ENCODE assay signal across 1 mouse cellular context in the genomic region with DNA sequence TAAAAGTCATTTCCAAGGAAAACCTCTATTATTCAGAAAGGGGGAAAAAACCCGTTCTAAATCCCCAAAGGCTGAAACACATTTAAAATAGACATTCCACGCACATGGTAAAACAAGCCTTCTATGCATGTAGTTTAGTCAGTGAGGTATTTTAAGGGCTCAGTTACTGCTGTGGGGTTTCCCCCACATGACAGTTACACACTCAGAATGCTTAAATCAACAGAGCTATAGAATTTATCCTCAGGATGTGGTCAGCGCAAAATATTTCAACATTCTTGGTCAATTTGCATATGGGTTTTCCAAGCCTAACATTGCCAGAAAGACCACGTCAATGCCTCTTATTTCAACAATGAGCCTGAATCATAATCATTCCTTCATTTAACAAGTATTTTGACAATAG.
A peak's percentile ranks its signal among the peaks of the same experiment; 100 is the strongest.
TF ChIP-seq lines count a peak whose summit lies in the region.

No protein-coding gene starts in this region.

TF ChIP-seq in CH12.LX, 34 proteins besides CTCF, POLR2A, EP300 and RAD21 (continued from another document):
- TF ChIP-seq ETS1 (conservative IDR thresholded peaks at IDR 0.05; ENCODE audit: low read depth, low read length): peak; percentile 75
- TF ChIP-seq JUN (IDR thresholded peaks at IDR 0.05; ENCODE audit: insufficient read depth, low read depth, low read length): peak; percentile 50
- TF ChIP-seq ZC3H11A (IDR thresholded peaks at IDR 0.05; ENCODE audit: low read depth, low read length): no peak
- no peak for TF ChIP-seq KAT2A (IDR thresholded peaks at IDR 0.05; ENCODE audit: insufficient replicate concordance, low read length)
- TF ChIP-seq CHD1 (IDR thresholded peaks at IDR 0.05; ENCODE audit: low read depth, low read length): no peak
- TF ChIP-seq TBP (conservative IDR thresholded peaks at IDR 0.05; ENCODE audit: low read depth, low read length): peak; percentile 38; the same call in 1 of the 2 replicates
- peak; percentile 51 for TF ChIP-seq MXI1 (IDR thresholded peaks at IDR 0.05; ENCODE audit: low read depth, low read length)
- TF ChIP-seq RCOR1 (conservative IDR thresholded peaks at IDR 0.05; ENCODE audit: low read depth, low read length): peak; percentile 65; the same call in 1 of the 2 replicates
- TF ChIP-seq USF1 (IDR thresholded peaks at IDR 0.05; ENCODE audit: low read depth, low read length): no peak
- peak; percentile 70; the same call in 1 of the 2 replicates for TF ChIP-seq SIN3A (IDR thresholded peaks at IDR 0.05; ENCODE audit: low read length)
- TF ChIP-seq MEF2A (IDR thresholded peaks at IDR 0.05; ENCODE audit: borderline replicate concordance, low read depth, low read length): peak; percentile 95
- TF ChIP-seq SMC3 (IDR thresholded peaks at IDR 0.05; ENCODE audit: low read depth, low read length): no peak
- TF ChIP-seq NELFE (IDR thresholded peaks at IDR 0.05; ENCODE audit: low read depth, low read length): no peak
- TF ChIP-seq PAX5 (IDR thresholded peaks at IDR 0.05; ENCODE audit: low read length): no peak
- TF ChIP-seq GABPA (IDR thresholded peaks at IDR 0.05; ENCODE audit: insufficient replicate concordance, low read depth, low read length): no peak
- peak; percentile 42; the same call in 1 of the 2 replicates for TF ChIP-seq TCF12 (IDR thresholded peaks at IDR 0.05; ENCODE audit: low read depth, low read length)
- no peak for TF ChIP-seq ZNF384 (IDR thresholded peaks at IDR 0.05; ENCODE audit: low read depth, low read length)
- TF ChIP-seq MAZ (IDR thresholded peaks at IDR 0.05; ENCODE audit: low read depth, low read length): no peak
- no peak for TF ChIP-seq USF2 (conservative IDR thresholded peaks at IDR 0.05; ENCODE audit: low read depth, low read length)
- 0 out of 2 replicates have a peak, but pooled peaks have one; percentile 27 for TF ChIP-seq MAFK (IDR thresholded peaks at IDR 0.05; ENCODE audit: insufficient replicate concordance, low read length)
- peak; percentile 59; the same call in 1 of the 2 replicates for TF ChIP-seq JUND (conservative IDR thresholded peaks at IDR 0.05; ENCODE audit: low read depth, low read length)
- TF ChIP-seq CHD2 (IDR thresholded peaks at IDR 0.05; ENCODE audit: low read length): no peak; the same call in 1 of the 2 replicates
- TF ChIP-seq MYC (IDR thresholded peaks at IDR 0.05; ENCODE audit: low read depth, low read length): peak; percentile 88
- no peak for TF ChIP-seq UBTF (IDR thresholded peaks at IDR 0.05; ENCODE audit: low read depth, low read length)
- TF ChIP-seq ELF1 (IDR thresholded peaks at IDR 0.05; ENCODE audit: low read depth, low read length): no peak
- TF ChIP-seq MAX (IDR thresholded peaks at IDR 0.05; ENCODE audit: low read length): peak; percentile 83
- peak; percentile 36; the same call in 1 of the 2 replicates for TF ChIP-seq E2F4 (IDR thresholded peaks at IDR 0.05; ENCODE audit: insufficient replicate concordance, low read depth, low read length)
